Mouse (Mus musculus): Measurements from ENCODE around the gene Snx11. TPM values are rescaled to one million over a fixed set of nuclear protein-coding genes. Genes with fewer than 3 reads are reported as not detected.

The Snx11 gene
- polyA plus RNA-seq (2017; shearing (Covaris generic)): 42.5 TPM

DNA sequence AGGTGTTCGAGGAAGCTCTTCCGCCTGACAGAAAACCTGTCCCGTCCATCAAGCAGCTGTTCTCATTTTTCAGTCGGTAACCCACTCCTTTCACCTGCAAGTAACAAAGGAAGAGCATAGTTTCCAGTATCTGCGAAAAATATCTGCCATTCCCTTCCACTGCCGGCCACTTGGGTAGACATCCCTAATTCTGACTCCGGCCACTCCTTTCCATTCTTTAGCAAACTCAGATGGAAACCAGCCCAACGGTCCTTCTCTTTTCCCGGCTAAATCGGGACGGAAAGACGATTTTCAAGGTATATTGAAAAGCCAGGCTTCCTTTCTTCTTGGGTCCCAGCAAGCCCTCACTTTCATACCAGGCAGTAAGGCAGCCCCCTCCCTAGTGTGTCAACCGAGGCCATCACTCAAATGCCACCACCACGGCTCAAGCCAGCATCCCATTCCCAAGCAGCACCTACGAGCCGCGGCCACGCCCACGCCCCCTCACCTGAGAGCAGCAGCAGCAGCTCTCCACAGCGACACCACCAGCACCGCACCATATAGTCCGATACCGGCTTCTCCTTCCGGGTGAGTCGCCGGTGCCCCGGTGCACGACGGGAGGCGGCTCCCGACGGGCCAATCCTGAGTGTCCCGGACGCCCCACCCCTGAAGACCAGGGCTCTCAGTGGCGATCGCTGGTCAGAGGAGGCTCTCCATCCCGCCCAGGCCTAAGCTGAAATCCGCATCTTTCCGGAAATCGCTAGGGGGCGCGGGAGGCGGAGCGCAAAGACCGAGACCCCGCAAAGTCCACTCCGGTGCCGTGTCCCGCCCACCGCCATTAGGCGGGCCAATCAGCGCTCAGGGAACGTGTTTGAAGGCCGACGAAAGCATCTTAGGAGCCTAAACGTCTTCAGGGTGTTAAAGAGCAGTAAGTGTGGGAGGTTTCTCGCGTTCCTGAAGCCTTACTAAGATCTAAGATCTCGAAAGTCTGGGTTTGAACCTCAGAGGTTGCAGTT lies at the start of gene Snx11:
Gene Snx11 (minus strand): TSS at position 592 of the 995 bp plus-strand sequence.

DNA sequence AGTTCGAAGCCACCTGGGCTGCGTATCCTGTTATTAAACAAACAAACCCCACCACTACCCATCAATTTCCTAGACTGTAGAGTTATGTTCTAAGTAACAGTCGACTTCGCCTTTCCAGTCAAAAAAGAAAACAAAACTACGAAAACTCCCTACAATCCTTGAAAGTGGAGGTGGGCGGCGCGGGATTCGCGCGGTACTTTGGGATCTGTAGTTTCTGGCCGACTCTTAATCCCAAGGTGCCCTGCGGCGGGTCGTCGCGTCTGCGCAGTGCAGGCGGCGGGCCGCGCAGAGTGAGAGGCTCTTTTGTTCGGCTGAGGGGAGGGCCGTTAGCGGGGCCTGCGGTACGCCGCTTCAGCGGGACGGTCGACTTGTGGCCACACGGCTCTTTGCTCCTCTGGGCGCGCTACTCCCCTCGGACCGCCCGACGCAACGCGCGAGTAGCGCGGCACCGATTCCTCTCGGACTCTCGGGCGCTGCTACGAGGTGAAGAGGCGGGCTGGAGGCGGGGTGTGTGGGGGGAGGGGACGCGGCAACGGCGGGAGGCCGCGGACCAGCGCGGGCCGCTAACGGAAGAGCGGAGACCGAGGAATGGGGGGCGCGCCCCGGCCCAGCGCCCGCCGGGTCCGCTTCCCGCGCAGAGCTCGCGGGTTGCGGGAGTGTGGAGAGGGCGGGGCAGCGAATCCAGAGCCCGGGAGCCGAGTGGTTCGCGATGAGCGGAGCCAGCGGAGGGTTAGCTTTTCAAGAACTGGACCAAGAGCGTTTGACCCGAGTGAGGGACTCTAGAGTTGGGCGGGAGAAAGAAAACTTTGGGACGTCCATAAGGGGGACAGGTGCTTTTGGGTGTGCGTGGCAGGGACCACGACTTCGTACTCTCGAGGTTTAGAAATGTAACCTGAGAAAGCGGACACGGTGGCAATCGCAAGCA lies 11.8 kb upstream of the Snx11 start, which contains the start of gene Cbx1:
Gene Cbx1 (plus strand): TSS at position 257 of the 925 bp plus-strand sequence.

Other genes starting within 250 kb of the Snx11 start
- 37.5 TPM for gene Cbx1, start 11.6 kb upstream of the Snx11 start, polyA plus RNA-seq (2017; shearing (Covaris generic))
- 69.5 TPM for gene Nfe2l1, start 52.4 kb upstream of the Snx11 start, polyA plus RNA-seq (2017; shearing (Covaris generic))
- gene Copz2, start 72.3 kb upstream of the Snx11 start, polyA plus RNA-seq (2017; shearing (Covaris generic)): not detected
- gene Cdk5rap3, start 138.9 kb upstream of the Snx11 start, polyA plus RNA-seq (2017; shearing (Covaris generic)): 107 TPM
- gene Prr15l, start 150.5 kb upstream of the Snx11 start, polyA plus RNA-seq (2017; shearing (Covaris generic)): 0.23 TPM
- 44.9 TPM for gene Pnpo, start 166.4 kb upstream of the Snx11 start, polyA plus RNA-seq (2017; shearing (Covaris generic))
- gene Sp2, start 205.4 kb upstream of the Snx11 start, polyA plus RNA-seq (2017; shearing (Covaris generic)): 71.0 TPM
- 10.6 TPM for gene Sp6, start 235.8 kb upstream of the Snx11 start, polyA plus RNA-seq (2017; shearing (Covaris generic))